24 mouse cellular contexts compared by ENCODE assay signal in the genomic region with DNA sequence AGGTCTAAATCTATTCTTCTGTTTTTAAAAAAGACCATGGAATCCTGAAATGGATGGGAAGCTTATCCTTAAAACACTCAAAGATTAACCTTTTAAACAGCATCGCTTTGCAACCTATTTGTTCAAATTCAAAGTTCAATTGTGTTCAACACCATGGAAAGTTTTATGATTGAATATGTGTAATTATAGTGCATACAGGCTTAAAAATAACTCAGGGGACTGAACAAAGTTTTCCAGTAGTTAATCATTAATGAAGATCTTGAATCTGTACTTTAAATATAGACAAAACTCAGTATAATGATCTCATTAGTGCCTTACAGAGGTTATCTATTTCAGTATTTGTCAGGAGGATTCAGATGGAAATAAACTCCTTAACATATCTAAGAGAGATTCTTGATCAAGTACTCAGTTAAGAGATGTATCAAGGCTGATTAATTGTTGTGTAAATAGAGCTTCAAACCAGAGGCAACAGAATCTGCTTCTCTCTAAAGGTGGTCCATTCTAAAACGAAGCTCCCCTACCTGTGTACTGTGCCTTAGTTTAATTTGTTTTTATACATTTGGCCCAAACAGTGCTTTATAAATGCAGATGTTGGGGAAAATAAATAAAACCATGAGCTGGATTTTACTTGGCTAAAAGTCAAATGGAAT.
"Had no signal": no experiment of that assay in that cellular context is flagged by ENCODE, and none has a peak within 500 bp of the region (broad histone marks: within the 10 kb centered on the region; RNA-seq: fewer than 3 reads in every experiment).

No protein-coding gene starts in this region.

- H3K27me3 ChIP-seq: heart, embryonic 13.5 days; heart, embryonic 15.5 days; hindbrain, embryonic 13.5 days; hindbrain, embryonic 15.5 days; limb, embryonic 12.5 days; liver, embryonic 12.5 days had no signal

- DNase-seq: gastrocnemius, postnatal 14 days; gastrocnemius, postnatal 36 days; heart, adult 11 months; heart, adult 2 months; heart, postnatal 14 days; heart, postnatal 36 days; kidney, adult 18-20 months; kidney, adult 8-10 months; kidney, postnatal 10 days; kidney, postnatal 25 days; kidney, postnatal 4 days; liver had no signal

- H3K36me3 ChIP-seq: heart, embryonic 13.5 days; heart, embryonic 15.5 days; hindbrain, embryonic 13.5 days; hindbrain, embryonic 15.5 days; limb, embryonic 10.5 days; limb, embryonic 12.5 days; liver, embryonic 12.5 days had no signal

- H3K4me1 ChIP-seq: heart, embryonic 13.5 days; heart, embryonic 15.5 days; hindbrain, embryonic 13.5 days; hindbrain, embryonic 15.5 days; limb, embryonic 10.5 days; limb, embryonic 12.5 days; liver, embryonic 12.5 days had no signal

- H3K9me3 ChIP-seq: heart, embryonic 13.5 days; heart, embryonic 15.5 days; hindbrain, embryonic 13.5 days; hindbrain, embryonic 15.5 days; limb, embryonic 10.5 days; limb, embryonic 12.5 days; liver, embryonic 12.5 days had no signal

- H3K9ac ChIP-seq: heart, embryonic 13.5 days; heart, embryonic 15.5 days; hindbrain, embryonic 13.5 days; hindbrain, embryonic 15.5 days; limb, embryonic 12.5 days; liver, embryonic 12.5 days; liver, embryonic 14.5 days had no signal

- H3K4me2 ChIP-seq: heart, embryonic 11.5 days; heart, embryonic 13.5 days; heart, embryonic 15.5 days; hindbrain, embryonic 13.5 days; hindbrain, embryonic 15.5 days; limb, embryonic 12.5 days; liver, embryonic 12.5 days had no signal

- ATAC-seq: hindbrain, postnatal 0 days; liver, embryonic 12.5 days had no signal

- H3K4me3 ChIP-seq: heart, adult 2 months; heart, embryonic 13.5 days; heart, embryonic 15.5 days; hindbrain, embryonic 13.5 days; hindbrain, embryonic 15.5 days; layer of hippocampus, adult 2 months; left cerebral cortex, adult 2 months; limb, embryonic 10.5 days; limb, embryonic 12.5 days; liver, embryonic 12.5 days had no signal

- H3K27ac ChIP-seq: heart, adult 2 months; heart, embryonic 13.5 days; heart, embryonic 15.5 days; hindbrain, embryonic 13.5 days; hindbrain, embryonic 15.5 days; hindbrain, postnatal 0 days; layer of hippocampus, adult 2 months; left cerebral cortex, adult 2 months; limb, embryonic 10.5 days; limb, embryonic 12.5 days; liver, embryonic 12.5 days; liver, embryonic 14.5 days had no signal
